28 mouse cellular contexts compared by ENCODE assay signal in the genomic region with DNA sequence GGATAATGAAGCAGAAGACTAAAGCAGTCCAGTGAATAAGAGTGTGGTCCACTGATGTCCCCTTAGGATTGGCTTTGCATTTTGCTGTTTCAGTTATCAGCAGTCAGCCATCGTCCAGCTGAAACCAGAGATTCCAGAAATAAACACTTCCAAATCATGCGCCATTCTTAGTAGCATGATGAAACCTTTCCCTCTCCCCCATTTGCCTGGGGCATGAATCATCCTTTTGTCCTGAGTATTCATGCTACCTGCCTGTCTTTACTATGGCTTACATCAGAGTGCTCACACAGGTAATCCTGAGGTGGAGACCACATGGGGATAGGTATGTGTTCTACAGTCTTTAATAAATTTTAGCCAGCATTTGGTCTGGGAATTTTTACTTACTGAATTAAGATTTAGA. TPM values are rescaled to one million over a fixed set of nuclear protein-coding genes. Genes with fewer than 3 reads are reported as not detected.
DNase-seq lines count a peak whose midpoint lies in the region; ATAC-seq and TF ChIP-seq lines count a peak whose summit lies in the region.
"Had no signal": no experiment of that assay in that cellular context is flagged by ENCODE, and none has a peak within 500 bp of the region (broad histone marks: within the 10 kb centered on the region; RNA-seq: fewer than 3 reads in every experiment).

No protein-coding gene starts in this region.

- peaks cover 32% of the 10 kb centered on the region for H3K36me3 ChIP-seq in megakaryocyte, embryonic 14.5 days (replicated peaks; ENCODE audit: low read length)
- no peaks in the 10 kb centered on the region for H3K36me3 ChIP-seq in intestine, embryonic 15.5 days
- H3K36me3 ChIP-seq: embryonic facial prominence, embryonic 12.5 days; embryonic facial prominence, embryonic 15.5 days; forebrain, embryonic 12.5 days; hindbrain, embryonic 10.5 days; hindbrain, embryonic 13.5 days had no signal

- TF ChIP-seq CTCF in gastrocnemius, adult 2 months (IDR thresholded peaks at IDR 0.05) = no peak
- TF ChIP-seq CTCF in embryonic fibroblast, embryonic 13.5 days (IDR thresholded peaks at IDR 0.05; ENCODE audit: borderline replicate concordance, insufficient read depth, low read length) = no peak

- H3K27me3 ChIP-seq in megakaryocyte, embryonic 14.5 days (replicated peaks) = no peaks in the 10 kb centered on the region
- no peaks in the 10 kb centered on the region for H3K27me3 ChIP-seq in intestine, embryonic 15.5 days (replicated peaks)
- H3K27me3 ChIP-seq: embryonic facial prominence, embryonic 12.5 days; embryonic facial prominence, embryonic 15.5 days; forebrain, embryonic 12.5 days; hindbrain, embryonic 13.5 days had no signal

- H3K4me1 ChIP-seq in megakaryocyte, embryonic 14.5 days = peaks cover 82% of the 10 kb centered on the region
- H3K4me1 ChIP-seq in embryonic fibroblast, embryonic 13.5 days (ENCODE audit: control insufficient read depth, insufficient read depth, low read length) = peaks cover 10% of the 10 kb centered on the region
- H3K4me1 ChIP-seq in intestine, embryonic 15.5 days (replicated peaks) = peaks cover 8% of the 10 kb centered on the region
- H3K4me1 ChIP-seq: forebrain, embryonic 12.5 days; hindbrain, embryonic 10.5 days; hindbrain, embryonic 13.5 days had no signal

- H3K27ac ChIP-seq in gastrocnemius, adult 2 months = peak overlapping the region; percentile 76
- H3K27ac ChIP-seq in embryonic fibroblast, embryonic 13.5 days (ENCODE audit: insufficient read depth, low read length) = peak overlapping the region; percentile 71
- H3K27ac ChIP-seq in intestine, embryonic 15.5 days = no peak overlapping the region
- H3K27ac ChIP-seq: embryonic facial prominence, embryonic 12.5 days; embryonic facial prominence, embryonic 15.5 days; forebrain, embryonic 12.5 days; hindbrain, embryonic 10.5 days; hindbrain, embryonic 13.5 days had no signal

- no peak for DNase-seq in gastrocnemius, adult 2 months
- no peak for DNase-seq in gastrocnemius, postnatal 25 days
- no peak for DNase-seq in urinary bladder, postnatal 4 days (ENCODE audit: low spot score in 2 of 2)
- DNase-seq: adrenal gland, postnatal 10 days; adrenal gland, postnatal 36 days; cerebellum, adult 18-20 months; cerebellum, adult 9-10 months; cerebellum, postnatal 14 days; gastrocnemius, postnatal 36 days; heart, postnatal 36 days had no signal

- no peak overlapping the region for H3K9ac ChIP-seq in intestine, embryonic 15.5 days
- H3K9ac ChIP-seq: embryonic facial prominence, embryonic 12.5 days; embryonic facial prominence, embryonic 15.5 days; forebrain, embryonic 12.5 days; hindbrain, embryonic 13.5 days had no signal

- no peak for ATAC-seq in megakaryocyte, adult 5-6 weeks (ENCODE audit: poor library complexity, severe bottlenecking)
- no peak for ATAC-seq in intestine, embryonic 15.5 days
- ATAC-seq: forebrain, embryonic 16.5 days; hindbrain, embryonic 16.5 days had no signal

- no peak overlapping the region for H3K4me2 ChIP-seq in intestine, embryonic 15.5 days (replicated peaks)
- H3K4me2 ChIP-seq: embryonic facial prominence, embryonic 12.5 days; embryonic facial prominence, embryonic 15.5 days; forebrain, embryonic 12.5 days; heart, embryonic 11.5 days; hindbrain, embryonic 13.5 days had no signal

- intact Hi-C loops in gastrocnemius, adult 2 months (cut with DNase I) = no loop called here

- 59% methylated on average over 2 of the region's 2 CpGs for WGBS in intestine, embryonic 15.5 days

- no peak for TF ChIP-seq POLR2A in embryonic fibroblast, embryonic 13.5 days (IDR thresholded peaks at IDR 0.05; ENCODE audit: low read depth, low read length)

- no peaks in the 10 kb centered on the region for H3K9me3 ChIP-seq in megakaryocyte, embryonic 14.5 days
- H3K9me3 ChIP-seq in intestine, embryonic 15.5 days = no peaks in the 10 kb centered on the region
- H3K9me3 ChIP-seq: embryonic facial prominence, embryonic 12.5 days; embryonic facial prominence, embryonic 15.5 days; forebrain, embryonic 12.5 days; hindbrain, embryonic 10.5 days; hindbrain, embryonic 13.5 days had no signal

- H3K4me3 ChIP-seq in gastrocnemius, adult 2 months = no peak overlapping the region
- H3K4me3 ChIP-seq in megakaryocyte, embryonic 14.5 days (replicated peaks) = peak overlapping the region; percentile 64
- no peak overlapping the region for H3K4me3 ChIP-seq in embryonic fibroblast, embryonic 13.5 days (ENCODE audit: insufficient read depth, low read length)
- H3K4me3 ChIP-seq in intestine, embryonic 15.5 days (replicated peaks) = no peak overlapping the region
- H3K4me3 ChIP-seq: embryonic facial prominence, embryonic 12.5 days; embryonic facial prominence, embryonic 15.5 days; erythroblast, embryonic 14.5 days; forebrain, embryonic 12.5 days; hindbrain, embryonic 10.5 days; hindbrain, embryonic 13.5 days had no signal

RNA-seq across cellular contexts. Expression of gene Ppfibp1, which starts 11.4 kb away (rescaled TPM):
- 10 to 100 TPM; 40.3 to 44.8 TPM for total RNA-seq in gastrocnemius, adult 2 months (2021)
- 10 to 100 TPM; 32.7 to 33.7 TPM for total RNA-seq in gastrocnemius, postnatal 25 days (2021)
- 1.7 and 3.4 TPM in 2 replicates for polyA plus RNA-seq in megakaryocyte, embryonic 14.5 days (2012; ENCODE audit: insufficient read depth, low replicate concordance)
- 4.0 and 5.0 TPM in 2 replicates for total RNA-seq in megakaryocyte, adult 5-6 weeks (2015)
- 10.5 and 11.9 TPM in 2 replicates for total RNA-seq in megakaryocyte, adult 5-6 weeks (2017)
- polyA plus RNA-seq in embryonic fibroblast, embryonic 13.5 days (2011; ENCODE audit: insufficient read length, low read depth, missing spikeins) = 196 and 246 TPM in 2 replicates
- polyA plus RNA-seq in intestine, embryonic 15.5 days (2015; fragmentation: Nextera tagmentation; extraction: Ambion mirVana) = 35.9 and 41.5 TPM in 2 replicates
- polyA plus RNA-seq: erythroblast, embryonic 14.5 days had no signal

RNA-seq across cellular contexts. Expression of gene Smco2, which starts 49.7 kb away (rescaled TPM):
- total RNA-seq in gastrocnemius, adult 2 months (2021) = not detected
- total RNA-seq in gastrocnemius, postnatal 25 days (2021) = not detected
- not detected in 2 replicates for polyA plus RNA-seq in megakaryocyte, embryonic 14.5 days (2012; ENCODE audit: insufficient read depth, low replicate concordance)
- total RNA-seq in megakaryocyte, adult 5-6 weeks (2015) = not detected in 2 replicates
- not detected in 2 replicates for total RNA-seq in megakaryocyte, adult 5-6 weeks (2017)
- not detected in 2 replicates for polyA plus RNA-seq in embryonic fibroblast, embryonic 13.5 days (2011; ENCODE audit: insufficient read length, low read depth, missing spikeins)
- not detected in 2 replicates for polyA plus RNA-seq in intestine, embryonic 15.5 days (2015; fragmentation: Nextera tagmentation; extraction: Ambion mirVana)
- total RNA-seq: adrenal gland, postnatal 10 days; adrenal gland, postnatal 36 days; ES-E14; gastrocnemius, adult 8-10 months; gastrocnemius, postnatal 36 days; granulocyte monocyte progenitor cell, adult 5-6 weeks had no signal
- polyA plus RNA-seq: embryonic facial prominence, embryonic 12.5 days; embryonic facial prominence, embryonic 15.5 days; erythroblast, embryonic 14.5 days; forebrain, embryonic 12.5 days; forebrain, embryonic 16.5 days; heart, embryonic 11.5 days; hindbrain, embryonic 10.5 days; hindbrain, embryonic 13.5 days; hindbrain, embryonic 16.5 days; intestine, embryonic 16.5 days had no signal

RNA-seq across cellular contexts. Expression of gene 1700034J05Rik, which starts 54.6 kb away (rescaled TPM):
- not detected for total RNA-seq in gastrocnemius, adult 2 months (2021)
- not detected for total RNA-seq in gastrocnemius, postnatal 25 days (2021)
- not detected in 2 replicates for polyA plus RNA-seq in megakaryocyte, embryonic 14.5 days (2012; ENCODE audit: insufficient read depth, low replicate concordance)
- total RNA-seq in megakaryocyte, adult 5-6 weeks (2015) = not detected in 2 replicates
- not detected in 2 replicates for total RNA-seq in megakaryocyte, adult 5-6 weeks (2017)
- polyA plus RNA-seq in embryonic fibroblast, embryonic 13.5 days (2011; ENCODE audit: insufficient read length, low read depth, missing spikeins) = not detected in 2 replicates
- polyA plus RNA-seq in intestine, embryonic 15.5 days (2015; fragmentation: Nextera tagmentation; extraction: Ambion mirVana) = 0.10 and 0.21 TPM in 2 replicates
- total RNA-seq: adrenal gland, postnatal 10 days; adrenal gland, postnatal 36 days; gastrocnemius, adult 8-10 months; gastrocnemius, postnatal 36 days; granulocyte monocyte progenitor cell, adult 5-6 weeks; heart, adult 8-10 months; heart, postnatal 36 days had no signal
- polyA plus RNA-seq: erythroblast, embryonic 14.5 days; forebrain, embryonic 12.5 days; forebrain, embryonic 16.5 days; hindbrain, embryonic 13.5 days had no signal
